Mouse (Mus musculus) CD4-positive helper T cell, adult 2 months (primary cell): ENCODE measurements around the gene 4930435E12Rik.
"Not testable (repeated sequence)": the region's sequence is repeated elsewhere in the genome, so short reads cannot be mapped to it uniquely, and the experiment has no call there.

Experiments
- DNase-seq: peaks from one replicate; pipeline ENCODE4 v3.0.0-alpha.2; 2012; ENCODE audit warnings: low read depth, missing footprints, low spot score

The 4930435E12Rik gene

DNA sequence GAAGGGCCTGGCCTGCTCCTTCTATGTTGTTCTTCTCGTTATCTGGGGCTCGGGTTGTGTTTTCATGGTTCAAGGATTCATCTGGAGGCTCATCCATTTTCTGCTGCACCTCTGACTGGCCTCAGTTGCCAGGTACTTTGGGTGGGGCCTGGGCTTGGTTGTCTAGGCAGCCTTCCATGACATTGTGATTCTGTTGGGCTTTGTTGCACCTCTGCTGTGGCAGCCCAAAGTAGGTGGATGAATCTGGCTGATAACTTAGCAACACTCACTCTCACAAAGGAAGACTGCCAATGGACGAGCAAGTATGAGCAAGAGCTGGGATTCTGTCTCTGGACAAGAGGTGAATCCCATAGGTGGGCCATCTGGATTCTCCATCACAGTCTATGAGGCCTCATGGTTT, at the start of gene 4930435E12Rik:
4930435E12Rik (minus strand) TSS at position 101 of the 400 bp plus-strand sequence.
- DNase-seq, result no peak

DNA sequence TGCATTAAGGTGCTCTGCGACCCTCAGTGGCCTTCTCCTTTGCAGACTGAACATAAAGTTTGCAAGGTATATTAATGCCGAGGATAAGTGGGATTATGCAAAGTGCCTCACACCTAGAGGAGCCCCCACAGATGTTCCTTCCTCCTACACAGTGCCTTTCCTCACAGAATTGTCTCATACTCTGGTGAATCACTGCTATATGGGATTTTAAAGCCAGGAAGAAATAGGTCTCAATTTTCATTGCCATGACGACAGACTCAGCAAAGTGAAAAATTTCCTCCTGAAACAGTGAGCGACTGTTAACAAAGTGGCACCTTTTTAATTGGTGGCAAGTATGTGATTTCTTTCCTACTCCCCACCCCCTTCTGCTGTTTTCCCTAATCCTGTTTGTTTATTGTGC, 45.9 kb upstream of the 4930435E12Rik start:
- no peak for DNase-seq

DNA sequence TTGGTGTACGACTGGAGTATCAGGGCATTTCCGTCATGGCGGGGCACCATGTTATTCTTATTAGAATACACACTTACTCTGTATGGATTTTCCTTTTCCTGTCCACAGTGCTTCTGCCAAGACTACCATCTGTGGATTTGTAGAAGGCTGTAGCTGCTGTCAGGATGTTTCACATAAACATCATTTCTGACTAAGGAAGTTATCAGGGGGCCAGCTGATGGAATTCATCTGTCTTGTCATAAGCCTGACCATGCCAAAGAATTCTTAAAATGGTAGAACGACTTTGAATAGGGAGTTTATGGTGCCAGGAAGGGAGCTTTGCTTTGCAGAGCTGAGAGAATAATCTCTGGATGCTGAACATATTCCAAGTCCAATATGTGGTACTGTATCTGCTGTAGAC, 44.7 kb upstream of the 4930435E12Rik start:
- DNase-seq, result no peak

- no peak for DNase-seq
Observed at GRCm38 (mm10) chr16:38864358-38864757, 35.8 kb upstream of the 4930435E12Rik start.

DNA sequence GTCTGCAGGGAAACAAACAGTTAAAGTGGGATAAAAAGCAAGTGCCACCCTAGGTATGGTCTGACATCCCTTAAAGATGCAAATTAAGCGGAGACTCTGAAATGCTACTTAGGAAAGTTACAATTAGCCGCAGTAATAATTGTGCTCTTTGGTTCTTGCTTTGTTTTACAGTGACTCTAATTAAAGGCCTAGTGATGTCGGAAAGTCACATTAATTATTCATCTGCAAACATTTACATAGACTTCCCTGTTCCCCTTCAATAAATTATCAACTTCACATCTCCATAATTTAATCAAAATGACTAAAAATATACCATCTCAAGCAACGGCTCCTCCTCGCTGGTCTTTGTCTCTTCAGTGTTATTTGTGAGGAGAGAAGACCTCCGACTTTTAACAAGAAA, 32.0 kb upstream of the 4930435E12Rik start:
- no peak for DNase-seq

DNA sequence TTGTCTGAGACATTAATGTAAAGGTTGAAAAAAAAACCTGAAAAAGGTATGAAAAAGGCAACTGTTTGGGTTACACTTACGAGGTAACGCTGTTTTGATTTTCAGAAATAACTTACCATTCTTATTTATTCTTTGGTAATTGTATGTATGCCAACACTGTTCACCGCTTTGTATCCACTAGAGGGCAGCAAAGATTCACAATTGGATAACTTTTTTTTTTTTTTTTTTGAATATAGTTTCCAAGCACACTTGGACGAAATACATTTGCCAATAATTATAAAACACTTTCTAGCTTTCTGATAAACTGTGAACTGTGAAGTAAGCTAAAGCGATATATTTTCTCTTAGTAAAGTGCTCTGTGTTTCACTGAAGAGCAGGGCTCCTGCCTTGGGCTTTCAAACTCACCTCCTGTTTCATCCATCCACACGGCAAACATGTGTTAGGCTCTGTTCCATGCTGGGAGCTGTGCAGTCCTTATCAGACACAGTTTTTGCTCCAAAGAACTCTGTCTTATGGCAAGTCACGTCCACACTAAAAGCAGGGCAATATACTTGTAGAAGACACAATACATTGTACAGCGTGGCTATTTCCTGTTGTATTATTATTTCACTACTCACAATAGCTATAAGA, 29.7 kb upstream of the 4930435E12Rik start:
- peak; percentile 25 for DNase-seq

DNA sequence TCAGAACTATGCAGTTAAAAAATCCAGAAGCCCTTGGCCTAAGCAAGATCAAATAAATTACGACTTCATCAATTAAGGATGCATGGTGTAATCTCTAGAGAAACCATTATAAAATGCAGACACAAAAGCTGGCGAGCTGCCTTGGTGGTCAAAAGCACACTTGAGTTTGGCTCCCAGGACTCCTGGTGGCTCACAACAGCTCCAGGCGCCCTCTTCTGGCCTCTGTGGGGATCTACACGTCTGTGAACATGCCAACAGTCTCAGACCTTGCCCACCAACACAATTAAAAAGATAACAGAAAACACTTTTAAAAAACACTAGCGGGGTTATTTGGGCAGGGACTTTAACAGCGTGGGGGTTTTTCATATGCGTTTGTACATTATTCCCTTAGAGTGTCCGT, 16.0 kb downstream of the 4930435E12Rik start:
- DNase-seq, result peak; percentile 45

DNA sequence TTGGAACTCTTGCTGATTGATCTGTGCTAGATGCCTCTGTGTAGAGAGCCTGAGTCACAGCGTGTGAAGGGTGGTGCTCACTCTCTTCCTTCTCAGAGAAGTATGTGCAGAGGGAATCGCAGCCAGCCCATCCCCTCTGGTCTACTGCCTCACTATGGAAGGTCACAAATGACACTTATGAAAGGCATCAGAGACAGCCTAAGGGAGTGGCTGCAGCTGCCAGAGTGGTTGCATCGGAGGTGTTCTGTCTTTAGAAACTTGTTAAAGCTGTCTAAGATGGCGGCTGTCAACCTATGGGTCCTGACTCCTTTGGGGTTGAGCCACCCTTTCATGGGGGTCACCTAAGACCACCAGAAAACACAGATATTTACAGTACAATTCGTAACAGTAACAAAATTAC, 18.4 kb downstream of the 4930435E12Rik start:
- DNase-seq, result no peak

DNA sequence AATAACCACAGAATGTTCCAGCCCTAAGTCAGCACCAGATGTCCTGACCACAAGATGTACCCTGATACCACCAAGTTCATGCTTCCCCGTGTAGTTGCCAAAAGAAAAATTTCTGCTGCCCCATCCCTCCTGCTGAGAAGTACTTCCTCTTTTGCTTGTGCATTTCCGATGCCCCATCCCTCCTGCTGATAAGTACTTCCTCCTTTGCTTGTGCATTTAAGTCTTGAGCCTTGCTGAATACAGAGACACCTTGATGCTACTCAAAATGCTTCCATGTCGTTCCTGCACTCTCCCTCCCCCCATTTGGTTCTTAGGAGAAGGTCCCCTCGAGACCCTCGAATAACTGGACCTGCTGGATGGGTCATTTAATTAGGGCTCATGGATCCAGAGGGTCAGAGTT, 20.8 kb downstream of the 4930435E12Rik start:
- DNase-seq, result not testable (repeated sequence)

GRCm38 (mm10) chr16:38800091-38800490, 28.5 kb downstream of the 4930435E12Rik start, which contains the start of gene Upk1b:
Gene Upk1b (minus strand): TSS chr16:38800328.
- DNase-seq, result no peak

GRCm38 (mm10) chr16:38798957-38799450, 29.5 kb downstream of the 4930435E12Rik start:
- DNase-seq, result no peak

- DNase-seq, result no peak
Observed at GRCm38 (mm10) chr16:38793120-38793519, 35.4 kb downstream of the 4930435E12Rik start.

DNA sequence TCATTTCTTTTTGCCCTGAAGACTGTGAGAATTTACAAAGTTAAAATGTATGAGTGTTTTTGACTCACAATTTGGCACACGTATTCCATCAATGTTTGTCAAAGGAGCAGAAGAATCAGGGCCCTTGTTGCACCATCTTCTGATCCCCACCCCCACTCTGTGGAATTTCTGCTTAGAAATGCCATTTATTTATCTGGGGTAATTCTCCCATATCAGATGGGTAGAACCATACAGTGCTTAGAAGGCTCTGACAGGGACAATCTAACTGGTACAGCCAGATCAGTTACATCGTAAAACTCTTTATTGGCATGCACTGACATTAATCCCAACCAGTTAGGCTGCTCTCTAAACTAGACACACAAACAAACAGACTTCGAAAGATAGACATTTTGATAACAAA, 38.6 kb downstream of the 4930435E12Rik start:
- no peak for DNase-seq

DNA sequence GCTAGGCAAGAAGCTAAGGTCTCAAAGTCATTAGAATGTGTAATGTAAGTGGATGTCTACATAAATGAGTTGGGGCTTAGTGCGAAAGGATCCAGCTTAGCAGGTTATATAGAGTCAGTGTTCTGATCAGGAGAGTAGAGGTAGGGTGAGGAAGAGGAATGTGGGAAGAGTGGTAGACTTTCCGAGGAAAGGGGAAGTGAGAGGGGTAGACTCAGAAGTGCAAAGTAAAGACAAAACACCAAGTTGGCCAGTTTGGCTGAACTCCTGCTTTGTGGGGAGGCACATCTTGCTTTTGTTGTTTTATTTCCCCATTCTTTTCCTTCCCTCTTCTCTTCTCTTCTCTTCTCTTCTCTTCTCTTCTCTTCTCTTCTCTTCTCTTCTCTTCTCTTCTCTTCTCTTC, 39.5 kb downstream of the 4930435E12Rik start:
- DNase-seq, result no peak

GRCm38 (mm10) chr16:38785301-38785700, 43.2 kb downstream of the 4930435E12Rik start:
- no peak for DNase-seq

DNA sequence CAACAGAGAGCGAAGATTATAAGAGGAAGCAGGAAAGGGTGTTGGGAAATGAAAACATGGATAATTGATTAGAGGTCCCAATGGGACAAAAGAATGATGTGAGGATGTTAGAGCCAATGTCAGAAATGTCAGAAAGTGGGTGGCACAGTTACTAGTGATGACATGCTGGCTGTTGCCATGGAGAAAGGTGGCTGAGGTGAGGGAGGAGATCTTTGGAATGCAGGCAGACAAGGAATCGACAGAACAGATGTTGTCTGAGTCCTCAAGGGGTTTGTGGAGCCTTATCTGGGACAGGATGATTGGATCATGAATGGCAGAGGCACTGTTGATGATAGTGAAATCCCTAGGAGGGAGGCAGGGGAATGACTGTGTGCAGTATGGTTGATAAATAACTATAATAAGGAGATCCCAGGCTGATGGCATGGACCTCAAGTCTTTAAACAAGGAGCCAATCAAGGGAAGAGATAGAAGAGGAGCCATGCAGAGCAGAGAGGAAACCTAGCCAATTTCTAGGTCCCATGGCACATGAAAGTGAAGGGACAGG, 46.0 kb downstream of the 4930435E12Rik start:
- DNase-seq, result no peak

DNA sequence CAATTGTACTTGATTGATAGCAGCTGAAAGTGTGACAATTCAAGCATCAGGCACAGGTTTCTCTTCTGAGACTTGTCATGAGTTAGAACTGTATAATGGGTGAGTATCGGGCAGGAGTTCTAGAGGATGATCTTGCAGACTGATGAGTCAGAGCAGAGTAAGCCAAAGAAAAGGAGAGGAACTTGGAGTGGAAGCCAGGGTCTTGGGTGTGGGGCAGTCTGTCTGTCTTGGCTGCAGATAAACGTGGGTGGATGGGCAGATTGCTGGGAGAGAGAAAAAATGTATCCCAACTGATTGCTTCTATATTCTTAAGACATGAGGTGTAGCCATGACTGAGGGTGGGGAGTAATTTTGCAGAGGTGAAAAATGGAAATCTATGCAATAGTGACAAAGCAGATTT, 46.6 kb downstream of the 4930435E12Rik start:
- no peak for DNase-seq

GRCm38 (mm10) chr16:38780960-38781572, 47.5 kb downstream of the 4930435E12Rik start:
- DNase-seq, result no peak

DNA sequence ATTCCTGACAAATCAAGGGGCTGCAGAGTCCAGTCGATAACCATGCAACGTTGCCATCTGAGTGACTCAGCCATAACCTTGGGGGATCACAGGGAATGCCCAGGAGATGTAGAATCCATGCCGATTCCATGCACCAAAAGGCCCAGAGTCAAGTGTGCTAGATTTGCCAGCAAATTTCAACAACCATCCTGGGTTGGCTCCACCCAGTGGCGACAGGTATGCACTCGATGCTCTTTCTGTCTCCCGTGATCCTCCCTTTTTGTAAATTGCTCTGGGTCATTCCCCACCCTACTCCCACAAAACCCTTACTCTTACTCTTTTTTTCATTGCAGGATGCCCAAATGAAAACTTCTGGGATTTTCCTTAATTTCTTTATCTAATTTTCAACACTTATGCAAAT, 52.2 kb downstream of the 4930435E12Rik start:
- DNase-seq, result no peak

DNA sequence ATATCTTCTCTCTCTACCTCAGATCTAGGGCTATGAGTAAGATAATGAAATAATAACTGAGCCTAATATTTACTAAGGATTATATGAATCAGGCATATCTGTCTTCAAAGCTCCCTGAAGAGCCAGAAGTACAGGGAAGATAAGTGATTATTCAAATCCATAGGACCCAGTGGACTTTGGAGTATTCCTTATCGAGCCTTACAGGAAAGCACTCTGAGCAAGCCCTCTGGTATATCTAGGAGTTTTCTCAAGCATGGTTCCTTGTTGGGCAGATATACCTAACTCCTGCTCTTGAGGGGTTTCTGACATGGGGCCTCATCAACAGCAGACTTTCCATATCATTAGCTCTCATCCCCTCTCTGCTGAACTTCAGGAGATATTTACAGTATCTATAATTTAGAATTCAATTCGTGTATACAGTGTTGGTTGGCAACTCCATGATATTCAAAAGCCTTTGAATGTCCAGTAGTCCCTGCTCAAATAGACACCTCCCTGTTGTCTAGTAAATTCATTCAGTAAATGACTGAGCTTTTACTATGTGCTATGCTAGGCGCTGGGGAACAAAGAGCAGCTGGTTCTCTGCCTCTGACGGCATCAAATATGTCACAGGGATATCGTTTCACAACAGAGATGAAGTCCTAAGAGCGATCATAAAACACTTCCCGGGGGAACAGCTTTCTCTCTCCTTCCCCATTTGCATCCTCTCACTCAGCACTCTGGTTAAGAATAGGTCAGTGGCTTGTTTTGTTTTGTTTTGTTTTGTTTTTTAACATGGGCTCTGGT, 53.4 kb downstream of the 4930435E12Rik start:
- no peak for DNase-seq

DNA sequence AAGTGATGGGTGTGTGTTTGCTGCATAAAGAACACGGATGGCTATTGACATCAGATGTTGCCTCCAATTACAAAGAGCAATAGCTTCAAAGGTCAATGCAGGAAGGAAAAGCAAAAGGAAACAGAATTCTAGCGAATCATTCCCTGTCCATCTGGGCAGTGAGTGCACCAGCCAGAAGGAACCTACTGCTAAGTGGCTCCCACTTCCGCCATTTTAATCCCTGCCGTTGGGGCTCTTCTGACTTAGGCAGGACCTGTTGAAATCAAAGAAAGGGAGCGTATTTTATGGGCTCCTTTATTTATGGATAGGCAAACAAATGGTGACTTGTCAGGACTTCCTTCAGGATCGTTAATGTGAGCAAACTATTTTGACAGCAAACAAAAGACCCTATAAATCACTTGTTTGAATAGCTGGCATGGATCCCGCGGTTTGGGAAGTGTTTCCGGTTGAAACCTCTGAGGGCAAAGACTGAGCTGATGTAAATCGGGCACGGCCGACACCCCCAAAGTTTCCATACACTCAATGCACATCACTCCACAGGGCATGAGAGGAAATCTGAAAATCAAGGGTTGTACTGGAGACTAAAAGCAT, 55.5 kb downstream of the 4930435E12Rik start:
- DNase-seq, result no peak

DNA sequence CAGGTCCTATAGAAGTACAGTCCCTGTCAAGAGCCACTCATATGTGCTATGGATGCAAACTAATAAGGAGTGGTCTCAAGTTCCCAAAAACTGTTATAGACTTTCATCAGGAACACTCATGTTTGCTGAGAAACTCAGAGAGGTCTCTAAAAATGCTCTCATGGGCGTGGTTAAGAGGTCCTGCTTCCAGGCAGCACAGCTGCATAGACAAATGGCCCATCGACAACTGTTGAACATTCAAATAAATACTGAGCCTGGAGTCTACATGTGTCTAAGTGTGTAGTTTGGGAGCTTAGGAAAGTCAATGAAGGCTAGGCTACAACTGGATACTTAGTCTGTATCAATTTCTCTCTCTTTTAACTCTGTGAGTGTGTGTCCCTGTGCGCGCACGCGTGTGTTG, 57.4 kb downstream of the 4930435E12Rik start:
- no peak for DNase-seq
